Mouse (Mus musculus) layer of hippocampus, adult 11-12 months (tissue): ENCODE measurements around the gene Taf12.

Experiments
- DNase-seq: peaks from one replicate; pipeline ENCODE4 v3.0.0; 2022; ENCODE audit warnings: low spot score

Taf12 gene

GRCm38 (mm10) chr4:132311209-132311608, 37.0 kb downstream of the Taf12 start:
- no peak for DNase-seq

- no peak for DNase-seq
Observed at GRCm38 (mm10) chr4:132311801-132312200, 37.6 kb downstream of the Taf12 start.

GRCm38 (mm10) chr4:132312627-132313026, 38.5 kb downstream of the Taf12 start:
- DNase-seq, result no peak

DNA sequence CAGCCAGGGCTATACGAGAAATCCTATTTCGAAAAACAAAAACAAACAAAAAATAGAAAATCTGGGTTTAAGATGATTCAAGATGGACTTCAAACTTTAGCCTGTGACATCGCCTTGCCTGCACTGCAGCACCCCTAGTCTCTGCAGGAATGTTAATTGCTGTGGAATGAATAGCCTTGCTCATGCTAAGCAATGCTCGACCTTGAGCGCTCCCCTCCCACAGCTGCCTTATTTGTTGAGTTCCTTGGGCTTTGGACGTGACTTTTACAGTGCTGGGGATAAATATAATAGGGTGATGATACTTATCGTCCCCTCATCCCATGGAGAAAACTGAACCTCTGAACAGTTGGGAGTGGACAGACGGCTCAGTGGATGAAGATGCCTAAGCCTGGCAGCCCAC, 41.5 kb downstream of the Taf12 start:
- DNase-seq, result no peak

DNA sequence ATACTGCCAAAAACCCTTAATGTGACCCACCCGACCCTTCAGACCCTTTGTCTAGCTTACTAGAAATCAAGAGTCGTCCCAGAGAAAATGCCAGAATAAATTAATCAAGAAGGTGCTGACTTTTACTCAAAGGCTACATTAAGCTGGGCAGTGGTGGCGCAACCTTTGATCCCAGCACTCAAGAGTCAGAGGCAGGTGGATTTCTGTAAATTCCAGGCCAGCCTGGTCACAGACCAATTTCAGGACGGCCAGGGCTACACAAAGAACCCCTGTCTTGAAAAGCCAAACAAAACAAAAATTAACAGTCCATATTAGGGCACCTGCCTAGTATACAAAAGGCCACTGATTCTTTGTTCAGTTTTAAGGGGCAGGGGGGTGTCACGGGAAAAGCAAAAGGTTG, 52.3 kb downstream of the Taf12 start:
- DNase-seq, result no peak

- no peak for DNase-seq
Observed at GRCm38 (mm10) chr4:132328391-132328982, 54.3 kb downstream of the Taf12 start.

GRCm38 (mm10) chr4:132329115-132329834, 55.1 kb downstream of the Taf12 start, which contains the start of gene Trnau1ap:
Gene Trnau1ap (minus strand): TSS chr4:132329538.
- DNase-seq, result peak; percentile 84

DNA sequence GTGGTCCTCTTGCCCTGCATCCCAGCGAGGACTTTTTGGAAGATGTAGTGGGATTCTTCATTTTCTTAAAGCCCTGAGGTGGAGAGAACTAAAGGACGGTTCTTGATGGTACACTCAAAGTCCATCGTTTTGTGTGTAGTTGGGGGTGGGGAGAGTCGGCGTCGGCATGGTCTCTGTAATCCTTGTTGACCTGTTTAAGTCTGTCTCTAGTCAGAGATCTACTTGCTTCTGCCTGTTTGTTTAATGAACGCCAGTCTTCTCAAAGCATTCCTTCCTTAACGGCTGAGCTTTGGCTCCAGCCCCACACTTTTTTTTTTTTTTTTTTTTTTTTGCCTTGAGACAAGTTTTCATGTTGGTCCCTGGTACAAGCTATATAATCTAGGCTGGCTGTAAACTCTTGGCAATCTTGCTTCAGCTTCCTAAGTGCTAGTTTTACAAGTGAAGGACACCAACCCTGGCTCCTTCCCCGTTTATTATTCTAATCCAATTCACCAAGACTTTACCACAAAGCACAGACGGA, 55.7 kb downstream of the Taf12 start:
- no peak for DNase-seq

DNA sequence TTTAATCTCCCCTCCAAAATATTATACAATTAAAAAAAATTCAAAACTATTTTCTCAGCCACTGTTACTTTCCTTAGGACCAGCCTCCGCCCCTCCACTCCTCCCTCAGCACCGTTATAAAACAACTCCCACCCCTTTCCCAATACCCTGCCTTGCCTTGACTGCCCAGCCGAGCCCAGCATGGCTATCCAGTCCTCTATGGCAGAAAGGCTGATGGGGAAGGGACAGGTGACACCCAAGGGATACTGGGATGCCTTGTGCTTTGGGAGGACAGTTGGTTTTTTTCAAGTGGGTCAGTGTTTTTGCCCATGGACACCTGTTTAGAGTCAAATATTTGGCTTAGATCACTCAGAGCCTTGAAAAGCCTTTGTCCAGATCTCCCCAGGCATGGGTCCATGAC, 57.8 kb downstream of the Taf12 start:
- DNase-seq, result no peak

GRCm38 (mm10) chr4:132332880-132333279, 58.7 kb downstream of the Taf12 start:
- DNase-seq, result no peak

- peak; percentile 36 for DNase-seq
Observed at GRCm38 (mm10) chr4:132338943-132339342, 64.8 kb downstream of the Taf12 start.

GRCm38 (mm10) chr4:132341451-132341850, 67.3 kb downstream of the Taf12 start:
- DNase-seq, result no peak

GRCm38 (mm10) chr4:132344403-132345134, 70.4 kb downstream of the Taf12 start:
- DNase-seq, result no peak
